Mouse (Mus musculus): ENCODE measurements around the gene Mark1. TPM values are rescaled to one million over a fixed set of nuclear protein-coding genes. Genes with fewer than 3 reads are reported as not detected.

The Mark1 gene
- total RNA-seq, 2 experiments from 2014 or later, result not detected

- no peak for ATAC-seq (replicated peaks; ENCODE audit: low FRiP score, poor library complexity, severe bottlenecking)
These were observed 137.8 kb downstream of the Mark1 start for GRCm38 (mm10) chr1:184861551-184861950.

GRCm38 (mm10) chr1:184860276-184860675, 139.1 kb downstream of the Mark1 start:
- no peak for ATAC-seq (replicated peaks; ENCODE audit: low FRiP score, poor library complexity, severe bottlenecking)

DNA sequence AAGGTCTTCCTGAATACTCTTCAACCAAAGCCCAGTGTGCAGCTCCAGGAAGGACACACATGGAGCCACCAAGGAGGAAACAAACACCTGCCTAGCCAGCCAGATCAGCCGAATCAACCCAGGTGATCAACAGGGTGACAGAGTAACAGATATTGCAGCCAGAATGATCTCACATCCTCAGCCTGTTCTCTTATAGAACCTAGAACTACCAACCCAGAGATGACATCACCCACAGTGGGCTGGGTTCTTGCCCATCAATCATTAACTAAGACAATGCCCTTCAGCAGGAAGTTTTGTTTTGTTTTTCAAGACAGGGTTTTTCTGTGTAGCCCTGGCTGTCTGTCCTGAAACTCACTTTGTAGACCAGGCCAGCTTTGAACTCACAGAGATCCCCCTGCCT, 141.1 kb downstream of the Mark1 start:
- ATAC-seq (replicated peaks; ENCODE audit: low FRiP score, poor library complexity, severe bottlenecking), result no peak

- no peak for ATAC-seq (replicated peaks; ENCODE audit: low FRiP score, poor library complexity, severe bottlenecking)
These were observed 142.2 kb downstream of the Mark1 start for GRCm38 (mm10) chr1:184857216-184857615.

GRCm38 (mm10) chr1:184853922-184854321, 145.4 kb downstream of the Mark1 start:
- no peak for ATAC-seq (replicated peaks; ENCODE audit: low FRiP score, poor library complexity, severe bottlenecking)

DNA sequence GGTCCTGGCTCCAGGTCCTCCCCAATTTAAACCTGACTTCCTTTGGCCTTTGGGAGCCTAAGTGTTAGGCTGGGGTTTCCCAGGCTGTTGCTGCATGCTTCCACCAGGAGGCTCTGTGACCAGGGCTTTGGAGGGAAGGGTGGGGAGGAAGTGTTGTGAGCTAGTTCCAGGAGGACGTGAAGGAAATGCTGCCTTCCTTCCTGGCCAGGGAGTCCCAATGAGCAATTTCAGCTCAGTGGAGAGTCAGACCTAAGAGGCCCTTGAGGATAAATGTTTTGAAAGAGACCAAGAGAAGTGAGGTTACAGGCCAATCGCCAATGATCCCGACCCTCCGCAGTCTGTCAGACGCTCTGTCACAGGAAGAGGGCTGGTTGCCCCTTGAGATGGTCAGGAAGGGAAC, 146.0 kb downstream of the Mark1 start:
- ATAC-seq (replicated peaks; ENCODE audit: low FRiP score, poor library complexity, severe bottlenecking), result peak; percentile 44

DNA sequence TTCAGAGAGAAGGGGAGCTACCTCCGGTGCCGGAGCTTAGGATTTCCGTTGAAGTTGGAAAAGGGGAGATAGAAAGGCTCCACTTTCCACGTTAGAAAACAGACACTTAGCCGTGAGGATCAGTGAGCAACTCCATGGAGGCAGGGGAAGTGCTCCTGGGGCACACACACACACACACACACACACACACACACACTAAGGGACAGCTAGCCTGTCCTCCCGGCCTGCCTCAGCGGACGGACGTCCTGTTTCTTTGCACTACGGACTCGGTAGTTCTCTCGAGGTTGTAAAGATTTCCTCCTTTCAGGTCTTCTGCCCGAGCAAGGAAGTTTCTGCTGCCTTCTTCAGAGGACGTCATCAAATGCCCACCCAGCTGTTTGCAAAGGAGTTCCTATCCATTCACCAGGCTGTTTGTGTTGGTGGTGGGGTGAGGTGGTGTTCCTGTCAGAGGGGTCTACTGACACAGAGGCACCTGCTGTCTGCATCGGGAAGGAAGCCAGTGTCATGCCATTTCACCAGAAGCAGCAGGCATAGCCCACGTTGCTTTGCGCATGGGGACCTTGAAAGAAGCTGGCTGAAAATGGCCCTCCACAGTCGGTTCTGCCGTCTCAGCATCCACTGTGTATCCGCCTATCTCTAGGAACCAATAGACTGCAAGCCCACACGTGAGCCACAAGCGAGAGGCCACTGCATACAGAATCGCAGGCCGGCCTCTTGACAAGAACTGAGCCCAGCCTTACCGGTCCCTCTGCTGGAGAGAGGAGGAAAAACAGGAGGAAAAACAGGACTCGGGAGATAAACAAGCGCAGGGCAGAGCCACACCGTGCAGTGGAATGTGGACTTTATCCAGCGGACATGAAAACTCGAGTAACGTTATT, 147.4 kb downstream of the Mark1 start:
- ATAC-seq (replicated peaks; ENCODE audit: low FRiP score, poor library complexity, severe bottlenecking), result peak; percentile 92

GRCm38 (mm10) chr1:184851166-184851565, 148.2 kb downstream of the Mark1 start:
- no peak for ATAC-seq (replicated peaks; ENCODE audit: low FRiP score, poor library complexity, severe bottlenecking)

- no peak for ATAC-seq (replicated peaks; ENCODE audit: low FRiP score, poor library complexity, severe bottlenecking)
These were observed 152.4 kb downstream of the Mark1 start for GRCm38 (mm10) chr1:184846973-184847372.

Other genes starting within 250 kb of the Mark1 start
- gene Marc1, start 188.3 kb downstream of the Mark1 start, total RNA-seq (2015; ENCODE audit: low replicate concordance), result not detected in 2 replicates
- gene Marc1, start 188.3 kb downstream of the Mark1 start, total RNA-seq (2017; ENCODE audit: low replicate concordance), result not detected in 2 replicates
- 31.6 and 35.5 TPM in 2 replicates for gene Marc2, start 153.1 kb downstream of the Mark1 start, total RNA-seq (2015; ENCODE audit: low replicate concordance)
- 24.7 and 25.2 TPM in 2 replicates for gene Marc2, start 153.1 kb downstream of the Mark1 start, total RNA-seq (2017; ENCODE audit: low replicate concordance)
- gene C130074G19Rik, start 116.4 kb downstream of the Mark1 start, total RNA-seq (2015; ENCODE audit: low replicate concordance), result not detected in 2 replicates
- not detected in 2 replicates for gene C130074G19Rik, start 116.4 kb downstream of the Mark1 start, total RNA-seq (2017; ENCODE audit: low replicate concordance)
- gene Rab3gap2, start 204.5 kb upstream of the Mark1 start, total RNA-seq (2015; ENCODE audit: low replicate concordance), result 12.7 and 21.3 TPM in 2 replicates
- gene Rab3gap2, start 204.5 kb upstream of the Mark1 start, total RNA-seq (2017; ENCODE audit: low replicate concordance), result 14.4 and 14.7 TPM in 2 replicates